Mouse (Mus musculus): ENCODE measurements around the gene Smpd1. TPM values are rescaled to one million over a fixed set of nuclear protein-coding genes. Genes with fewer than 3 reads are reported as not detected.

Gene Smpd1
- polyA plus RNA-seq, 1 experiment from 2014 or later: 40.4 TPM

DNA sequence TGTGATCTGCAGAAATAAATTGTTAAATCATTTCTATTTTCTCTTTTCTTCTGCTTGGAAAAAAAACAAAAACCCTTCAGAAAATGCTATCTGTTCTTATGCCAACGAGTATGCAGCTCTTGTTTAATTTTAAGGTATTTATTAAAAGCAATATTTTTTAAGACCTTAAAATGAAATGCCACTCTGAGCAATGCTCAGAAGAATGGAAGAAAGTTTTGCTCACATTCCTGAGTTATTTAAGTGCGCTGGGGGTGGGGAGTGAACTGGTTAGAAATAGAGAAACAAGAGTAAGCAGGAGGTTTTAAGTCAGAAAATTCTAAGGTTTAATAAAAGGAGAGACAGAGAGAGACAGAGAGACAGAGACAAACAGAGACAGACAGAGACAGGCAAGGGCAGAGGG, 34.4 kb upstream of the Smpd1 start:
- WGBS: 68% methylated on average over 2 of the region's 2 CpGs
- Histone ChIP-seq H3K36me3 (ENCODE audit: control insufficient read depth, insufficient read depth, low read length) (no peaks in the 10 kb centered on the region), H3K9ac (replicated peaks; ENCODE audit: low read depth, low read length) (no peak overlapping the region), H3K4me3 (ENCODE audit: low read depth, low read length) (no peak overlapping the region), H3K4me2 (replicated peaks; ENCODE audit: low read depth, low read length) (no peak overlapping the region), H3K27ac (ENCODE audit: low read length) (no peak overlapping the region), H3K27me3 (ENCODE audit: control insufficient read depth, insufficient read depth, low read length) (no peaks in the 10 kb centered on the region), H3K4me1 (ENCODE audit: control insufficient read depth, insufficient read depth, low read length) (no peaks in the 10 kb centered on the region), H3K9me3 (ENCODE audit: control insufficient read depth, low read depth, low read length) (no peaks in the 10 kb centered on the region)
- ATAC-seq (ENCODE audit: insufficient number of reproducible peaks, insufficient read depth, low FRiP score, low read depth): no peak

DNA sequence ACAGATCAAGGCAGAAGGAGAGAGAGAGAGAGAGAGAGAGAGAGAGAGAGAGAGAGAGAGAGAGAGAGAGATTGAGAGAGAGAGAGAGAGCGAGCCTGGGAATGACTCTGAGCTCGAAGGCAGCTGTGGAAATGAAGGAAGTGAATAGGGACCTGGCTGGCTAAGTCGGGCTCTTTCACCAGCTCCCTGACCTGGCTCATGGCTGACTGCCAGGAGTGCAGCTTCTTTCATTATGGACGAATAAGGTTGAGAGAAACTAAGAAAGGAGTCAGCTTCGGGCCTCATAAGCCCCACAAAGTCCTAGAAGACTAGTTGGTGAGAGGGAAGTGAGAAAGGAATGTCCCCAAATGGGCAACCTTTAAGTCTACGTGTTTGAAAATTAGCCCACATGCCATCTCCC, 34.0 kb upstream of the Smpd1 start:
- no peak overlapping the region for H3K9ac ChIP-seq (replicated peaks; ENCODE audit: low read depth, low read length)
- H3K9me3 ChIP-seq (ENCODE audit: control insufficient read depth, low read depth, low read length): no peaks in the 10 kb centered on the region
- H3K4me2 ChIP-seq (replicated peaks; ENCODE audit: low read depth, low read length): no peak overlapping the region
- ATAC-seq (ENCODE audit: insufficient number of reproducible peaks, insufficient read depth, low FRiP score, low read depth): no peak
- no peaks in the 10 kb centered on the region for H3K4me1 ChIP-seq (ENCODE audit: control insufficient read depth, insufficient read depth, low read length)
- no peak overlapping the region for H3K4me3 ChIP-seq (ENCODE audit: low read depth, low read length)
- H3K27ac ChIP-seq (ENCODE audit: low read length): no peak overlapping the region
- 39% methylated on average over 6 of the region's 6 CpGs for WGBS
- no peaks in the 10 kb centered on the region for H3K36me3 ChIP-seq (ENCODE audit: control insufficient read depth, insufficient read depth, low read length)
- no peaks in the 10 kb centered on the region for H3K27me3 ChIP-seq (ENCODE audit: control insufficient read depth, insufficient read depth, low read length)

DNA sequence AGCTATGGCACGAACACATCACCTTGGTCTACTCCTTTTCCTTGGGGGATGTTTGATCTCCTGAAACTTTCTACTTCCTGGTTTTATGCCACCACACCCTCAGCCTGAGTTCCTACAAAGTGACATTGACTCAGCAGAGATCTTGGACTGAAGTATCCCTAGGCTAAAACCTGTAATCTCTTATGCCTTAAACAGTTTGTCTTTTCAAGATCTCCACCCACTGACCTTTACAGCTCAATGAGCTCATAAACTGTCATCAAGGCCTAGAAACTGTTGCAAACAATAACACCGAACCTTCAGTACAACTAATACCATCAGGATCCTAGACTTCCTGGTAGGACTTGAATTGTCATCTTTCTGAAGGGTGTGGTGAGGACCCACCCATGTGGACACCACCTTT, 29.9 kb upstream of the Smpd1 start:
- no peaks in the 10 kb centered on the region for H3K4me1 ChIP-seq (ENCODE audit: control insufficient read depth, insufficient read depth, low read length)
- no peaks in the 10 kb centered on the region for H3K9me3 ChIP-seq (ENCODE audit: control insufficient read depth, low read depth, low read length)
- 88% methylated on average over 2 of the region's 2 CpGs for WGBS
- no peak overlapping the region for H3K4me3 ChIP-seq (ENCODE audit: low read depth, low read length)
- no peak overlapping the region for H3K27ac ChIP-seq (ENCODE audit: low read length)
- ATAC-seq (ENCODE audit: insufficient number of reproducible peaks, insufficient read depth, low FRiP score, low read depth): no peak
- H3K27me3 ChIP-seq (ENCODE audit: control insufficient read depth, insufficient read depth, low read length): no peaks in the 10 kb centered on the region
- H3K9ac ChIP-seq (replicated peaks; ENCODE audit: low read depth, low read length): no peak overlapping the region
- H3K4me2 ChIP-seq (replicated peaks; ENCODE audit: low read depth, low read length): no peak overlapping the region
- no peaks in the 10 kb centered on the region for H3K36me3 ChIP-seq (ENCODE audit: control insufficient read depth, insufficient read depth, low read length)

DNA sequence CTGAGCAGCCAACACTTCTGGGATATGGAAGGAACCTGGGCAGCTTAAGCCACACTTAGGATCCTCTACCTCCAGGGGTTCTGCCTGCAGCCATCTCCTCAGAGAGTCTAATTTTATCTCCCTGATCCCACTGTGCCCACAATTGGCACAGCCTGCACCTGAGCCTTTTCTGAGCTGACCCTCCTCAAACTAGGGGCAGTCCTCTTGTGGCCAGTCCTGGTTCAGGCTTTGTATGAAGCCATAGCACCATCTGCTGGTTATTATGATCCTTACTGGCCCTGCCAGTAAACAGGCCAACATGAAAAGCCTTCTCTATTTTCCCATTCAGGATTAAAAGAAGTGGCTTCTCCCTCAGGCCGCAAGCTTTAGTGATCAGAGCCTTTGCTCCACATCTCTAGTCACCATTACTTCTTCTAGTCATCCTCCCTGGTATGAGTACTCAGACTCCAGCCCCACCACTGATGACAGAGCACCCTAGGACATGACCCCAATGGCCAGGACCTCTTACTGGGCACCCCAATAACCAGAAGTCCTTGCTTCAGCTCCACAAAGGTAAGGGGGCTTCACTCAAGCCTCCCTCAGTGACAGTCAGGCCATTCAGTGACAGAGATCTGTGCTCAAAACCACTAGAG, 26.7 kb upstream of the Smpd1 start:
- WGBS: 43% methylated on average over 1 of the region's 1 CpGs
- Histone ChIP-seq H3K9ac (replicated peaks; ENCODE audit: low read depth, low read length) (no peak overlapping the region), H3K27ac (ENCODE audit: low read length) (no peak overlapping the region), H3K27me3 (ENCODE audit: control insufficient read depth, insufficient read depth, low read length) (no peaks in the 10 kb centered on the region), H3K4me3 (ENCODE audit: low read depth, low read length) (no peak overlapping the region), H3K4me2 (replicated peaks; ENCODE audit: low read depth, low read length) (no peak overlapping the region), H3K36me3 (ENCODE audit: control insufficient read depth, insufficient read depth, low read length) (no peaks in the 10 kb centered on the region), H3K9me3 (ENCODE audit: control insufficient read depth, low read depth, low read length) (no peaks in the 10 kb centered on the region), H3K4me1 (ENCODE audit: control insufficient read depth, insufficient read depth, low read length) (no peaks in the 10 kb centered on the region)
- ATAC-seq (ENCODE audit: insufficient number of reproducible peaks, insufficient read depth, low FRiP score, low read depth): peak; percentile 54; the same call in 1 of the 2 replicates

DNA sequence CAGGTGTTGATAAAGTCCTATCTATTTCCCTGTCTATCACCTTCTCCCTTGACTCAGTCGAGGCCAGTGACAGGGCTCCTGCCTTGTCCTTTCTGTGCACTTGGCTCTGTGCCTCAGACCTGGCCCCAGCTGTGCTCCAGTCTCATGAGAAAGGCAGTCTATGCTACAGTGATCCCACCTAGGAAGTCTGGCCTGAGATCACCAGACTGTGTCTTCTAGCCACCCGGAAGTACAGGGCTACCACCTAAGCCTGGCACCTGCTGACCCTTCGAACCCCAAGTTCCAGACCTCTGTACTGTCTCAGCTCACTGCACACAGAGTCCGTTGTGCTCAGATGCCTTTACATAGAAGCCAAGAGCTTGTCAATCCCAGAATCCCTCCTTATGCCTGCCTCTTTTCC, 26.1 kb upstream of the Smpd1 start:
- no peak for ATAC-seq (ENCODE audit: insufficient number of reproducible peaks, insufficient read depth, low FRiP score, low read depth)

GRCm38 (mm10) chr7:105534162-105534561, 20.0 kb upstream of the Smpd1 start:
- no peaks in the 10 kb centered on the region for H3K4me1 ChIP-seq (ENCODE audit: control insufficient read depth, insufficient read depth, low read length)
- no peak overlapping the region for H3K27ac ChIP-seq (ENCODE audit: low read length)
- H3K9me3 ChIP-seq (ENCODE audit: control insufficient read depth, low read depth, low read length): no peaks in the 10 kb centered on the region
- H3K9ac ChIP-seq (replicated peaks; ENCODE audit: low read depth, low read length): no peak overlapping the region
- no peaks in the 10 kb centered on the region for H3K36me3 ChIP-seq (ENCODE audit: control insufficient read depth, insufficient read depth, low read length)
- WGBS: 82% methylated on average over 3 of the region's 3 CpGs
- no peak overlapping the region for H3K4me3 ChIP-seq (ENCODE audit: low read depth, low read length)
- H3K27me3 ChIP-seq (ENCODE audit: control insufficient read depth, insufficient read depth, low read length): no peaks in the 10 kb centered on the region
- no peak overlapping the region for H3K4me2 ChIP-seq (replicated peaks; ENCODE audit: low read depth, low read length)
- ATAC-seq (ENCODE audit: insufficient number of reproducible peaks, insufficient read depth, low FRiP score, low read depth): no peak

More for the DNA sequence above, 26.1 kb upstream of the Smpd1 start:
- Histone ChIP-seq H3K4me1 (ENCODE audit: control insufficient read depth, insufficient read depth, low read length) (no peaks in the 10 kb centered on the region), H3K27me3 (ENCODE audit: control insufficient read depth, insufficient read depth, low read length) (no peaks in the 10 kb centered on the region), H3K9ac (replicated peaks; ENCODE audit: low read depth, low read length) (no peak overlapping the region), H3K4me3 (ENCODE audit: low read depth, low read length) (no peak overlapping the region), H3K27ac (ENCODE audit: low read length) (no peak overlapping the region), H3K36me3 (ENCODE audit: control insufficient read depth, insufficient read depth, low read length) (no peaks in the 10 kb centered on the region), H3K4me2 (replicated peaks; ENCODE audit: low read depth, low read length) (no peak overlapping the region), H3K9me3 (ENCODE audit: control insufficient read depth, low read depth, low read length) (no peaks in the 10 kb centered on the region)
- WGBS: 72% methylated on average over 4 of the region's 4 CpGs

DNA sequence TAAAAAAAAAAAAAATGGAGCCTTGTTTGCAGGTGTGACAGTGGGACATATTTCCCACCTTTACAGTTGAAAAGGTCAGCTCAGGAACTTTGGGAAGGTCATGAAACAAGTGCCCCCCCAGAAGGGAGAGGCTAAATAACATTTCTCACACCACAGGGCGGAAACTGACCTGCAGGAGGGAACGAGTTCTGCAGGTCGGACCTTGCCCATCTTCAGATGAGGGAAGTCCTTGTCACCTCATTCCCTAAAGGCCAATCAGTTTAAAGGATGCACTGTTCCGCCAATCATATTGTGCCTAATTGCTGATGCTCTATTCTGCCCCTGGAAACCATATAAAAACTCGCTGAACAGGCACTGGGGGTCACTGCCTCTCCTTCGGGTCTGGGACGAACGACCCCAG, 8.2 kb upstream of the Smpd1 start:
- Histone ChIP-seq H3K4me2 (replicated peaks; ENCODE audit: low read depth, low read length) (no peak overlapping the region), H3K36me3 (ENCODE audit: control insufficient read depth, insufficient read depth, low read length) (no peaks in the 10 kb centered on the region), H3K27me3 (ENCODE audit: control insufficient read depth, insufficient read depth, low read length) (no peaks in the 10 kb centered on the region), H3K9me3 (ENCODE audit: control insufficient read depth, low read depth, low read length) (no peaks in the 10 kb centered on the region), H3K9ac (replicated peaks; ENCODE audit: low read depth, low read length) (no peak overlapping the region), H3K27ac (ENCODE audit: low read length) (no peak overlapping the region), H3K4me3 (ENCODE audit: low read depth, low read length) (no peak overlapping the region), H3K4me1 (ENCODE audit: control insufficient read depth, insufficient read depth, low read length) (no peaks in the 10 kb centered on the region)
- ATAC-seq (ENCODE audit: insufficient number of reproducible peaks, insufficient read depth, low FRiP score, low read depth): no peak
- WGBS: 72% methylated on average over 8 of the region's 8 CpGs

GRCm38 (mm10) chr7:105547970-105548369, 6.2 kb upstream of the Smpd1 start:
- no peaks in the 10 kb centered on the region for H3K36me3 ChIP-seq (ENCODE audit: control insufficient read depth, insufficient read depth, low read length)
- H3K9me3 ChIP-seq (ENCODE audit: control insufficient read depth, low read depth, low read length): no peaks in the 10 kb centered on the region
- H3K27ac ChIP-seq (ENCODE audit: low read length): no peak overlapping the region
- 0 out of 2 replicates have a peak, but pooled peaks have one; percentile 18 for ATAC-seq (ENCODE audit: insufficient number of reproducible peaks, insufficient read depth, low FRiP score, low read depth)
- no peak overlapping the region for H3K4me2 ChIP-seq (replicated peaks; ENCODE audit: low read depth, low read length)
- H3K27me3 ChIP-seq (ENCODE audit: control insufficient read depth, insufficient read depth, low read length): no peaks in the 10 kb centered on the region
- H3K9ac ChIP-seq (replicated peaks; ENCODE audit: low read depth, low read length): no peak overlapping the region
- WGBS: 74% methylated on average over 7 of the region's 7 CpGs
- no peaks in the 10 kb centered on the region for H3K4me1 ChIP-seq (ENCODE audit: control insufficient read depth, insufficient read depth, low read length)
- H3K4me3 ChIP-seq (ENCODE audit: low read depth, low read length): no peak overlapping the region

GRCm38 (mm10) chr7:105549035-105549434, 5.1 kb upstream of the Smpd1 start:
- Histone ChIP-seq H3K27ac (ENCODE audit: low read length) (no peak overlapping the region), H3K4me3 (ENCODE audit: low read depth, low read length) (no peak overlapping the region)
- 42% methylated on average over 6 of the region's 6 CpGs for WGBS

More at GRCm38 (mm10) chr7:105549035-105549434, 5.1 kb upstream of the Smpd1 start:
- Histone ChIP-seq H3K36me3 (ENCODE audit: control insufficient read depth, insufficient read depth, low read length) (no peaks in the 10 kb centered on the region), H3K9me3 (ENCODE audit: control insufficient read depth, low read depth, low read length) (no peaks in the 10 kb centered on the region), H3K9ac (replicated peaks; ENCODE audit: low read depth, low read length) (no peak overlapping the region), H3K27me3 (ENCODE audit: control insufficient read depth, insufficient read depth, low read length) (no peaks in the 10 kb centered on the region), H3K4me2 (replicated peaks; ENCODE audit: low read depth, low read length) (no peak overlapping the region), H3K4me1 (ENCODE audit: control insufficient read depth, insufficient read depth, low read length) (no peaks in the 10 kb centered on the region)
- ATAC-seq (ENCODE audit: insufficient number of reproducible peaks, insufficient read depth, low FRiP score, low read depth): no peak

All from stomach, embryonic 14.5 days (tissue).